20 mouse cellular contexts compared by ENCODE assay signal in the genomic region with DNA sequence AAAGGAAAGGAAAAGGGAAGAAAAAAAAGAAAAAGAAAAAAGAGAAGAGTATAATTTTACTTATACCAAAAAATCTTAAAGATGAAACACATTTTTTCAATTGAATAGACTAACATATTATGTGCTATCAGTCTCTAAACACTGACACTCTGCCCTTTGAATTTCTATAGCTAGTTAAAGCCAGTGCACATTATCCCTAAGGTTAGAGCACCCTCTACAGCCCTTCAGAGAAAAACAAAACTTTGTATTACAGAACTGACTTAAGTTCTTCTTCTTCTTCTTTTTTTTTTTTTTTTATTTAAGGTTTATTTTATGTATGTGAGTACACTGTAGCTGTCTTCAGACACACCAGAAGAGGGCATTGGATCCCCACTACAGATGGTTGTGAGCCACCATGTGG. TPM values are rescaled to one million over a fixed set of nuclear protein-coding genes. Genes with fewer than 3 reads are reported as not detected.
DNase-seq lines count a peak whose midpoint lies in the region; ATAC-seq and TF ChIP-seq lines count a peak whose summit lies in the region.
"Had no signal": no experiment of that assay in that cellular context is flagged by ENCODE, and none has a peak within 500 bp of the region (broad histone marks: within the 10 kb centered on the region; RNA-seq: fewer than 3 reads in every experiment).

No protein-coding gene starts in this region.

- H3K9me3 ChIP-seq in lung, embryonic 14.5 days (ENCODE audit: low read depth, low read length): no peaks in the 10 kb centered on the region
- no peaks in the 10 kb centered on the region for H3K9me3 ChIP-seq in CH12.LX (replicated peaks; ENCODE audit: low read length)
- H3K9me3 ChIP-seq: embryonic facial prominence, embryonic 10.5 days; heart, embryonic 15.5 days; hindbrain, embryonic 12.5 days had no signal

- TF ChIP-seq POLR2A in heart, adult 2 months (IDR thresholded peaks at IDR 0.05; ENCODE audit: insufficient read depth, low read depth, low read length): no peak
- TF ChIP-seq POLR2A in CH12.LX (IDR thresholded peaks at IDR 0.05; ENCODE audit: low read depth, low read length): no peak

- dilution Hi-C loops in CH12.LX (cut with MboI; ENCODE audit: extremely low pct_ligation_motif_present, extremely low pct_unique_long_range_greater_than_20kb, low sequenced_read_pairs): no loop called here

- no peak overlapping the region for H3K4me3 ChIP-seq in heart, adult 2 months
- H3K4me3 ChIP-seq in lung, embryonic 14.5 days (ENCODE audit: low read depth, low read length): no peak overlapping the region
- no peak overlapping the region for H3K4me3 ChIP-seq in CH12.LX (replicated peaks in 1 of 3; ENCODE audit: low read depth in 2 of 3, low read length in 2 of 3, poor library complexity in 1 of 3)
- H3K4me3 ChIP-seq: embryonic facial prominence, embryonic 10.5 days; erythroblast, embryonic 14.5 days; heart, embryonic 15.5 days; hindbrain, embryonic 12.5 days had no signal

- H3K36me3 ChIP-seq in heart, adult 2 months (ENCODE audit: control insufficient read depth, insufficient read depth, low read length): no peaks in the 10 kb centered on the region
- H3K36me3 ChIP-seq in lung, embryonic 14.5 days (ENCODE audit: insufficient read depth): peaks cover 3% of the 10 kb centered on the region; the same call in 1 of the 2 replicates
- peaks cover 4 to 62% of the 10 kb centered on the region in 2 experiments for H3K36me3 ChIP-seq in CH12.LX (replicated peaks in 1 of 2; ENCODE audit: control insufficient read depth in 1 of 2, insufficient read depth in 1 of 2, low read length in 1 of 2)
- H3K36me3 ChIP-seq: heart, embryonic 15.5 days; hindbrain, embryonic 12.5 days had no signal

- H3K27ac ChIP-seq in heart, adult 2 months: no peak overlapping the region
- no peak overlapping the region for H3K27ac ChIP-seq in lung, embryonic 14.5 days (ENCODE audit: low read depth)
- no peak overlapping the region for H3K27ac ChIP-seq in CH12.LX (ENCODE audit: insufficient read depth, low read depth)
- H3K27ac ChIP-seq: embryonic facial prominence, embryonic 10.5 days; heart, embryonic 15.5 days; hindbrain, embryonic 12.5 days; liver, embryonic 14.5 days had no signal

- no peaks in the 10 kb centered on the region; the same call in 1 of the 2 replicates for H3K79me2 ChIP-seq in heart, adult 2 months (replicated peaks; ENCODE audit: control insufficient read depth, insufficient read depth, low read length)
- H3K79me2 ChIP-seq in CH12.LX (replicated peaks; ENCODE audit: control insufficient read depth, extremely low read depth, insufficient read depth, poor library complexity, severe bottlenecking): peaks cover 57% of the 10 kb centered on the region

- no peaks in the 10 kb centered on the region for H3K27me3 ChIP-seq in heart, adult 2 months (ENCODE audit: control insufficient read depth, insufficient read depth, low read length)
- no peaks in the 10 kb centered on the region for H3K27me3 ChIP-seq in lung, embryonic 14.5 days (ENCODE audit: insufficient read depth, low read length)
- no peaks in the 10 kb centered on the region for H3K27me3 ChIP-seq in CH12.LX (replicated peaks)
- H3K27me3 ChIP-seq: heart, embryonic 15.5 days; hindbrain, embryonic 12.5 days had no signal

- H3K4me1 ChIP-seq in heart, adult 2 months (ENCODE audit: control insufficient read depth, insufficient read depth, low read length): peaks cover 2% of the 10 kb centered on the region
- H3K4me1 ChIP-seq in lung, embryonic 14.5 days (ENCODE audit: insufficient read depth): no peaks in the 10 kb centered on the region
- H3K4me1 ChIP-seq in CH12.LX (ENCODE audit: control insufficient read depth in 1 of 2, insufficient read depth in 2 of 2): peaks cover 2 to 20% of the 10 kb centered on the region in 2 experiments; a peak in 3 of 4 replicates
- H3K4me1 ChIP-seq: embryonic facial prominence, embryonic 10.5 days; hindbrain, embryonic 12.5 days had no signal

- no peak overlapping the region for H3K9ac ChIP-seq in heart, adult 2 months (ENCODE audit: low read depth, low read length)
- H3K9ac ChIP-seq in lung, embryonic 14.5 days: no peak overlapping the region
- no peak overlapping the region for H3K9ac ChIP-seq in CH12.LX (ENCODE audit: insufficient read depth, low read depth)
- H3K9ac ChIP-seq: heart, embryonic 15.5 days; hindbrain, embryonic 12.5 days; liver, embryonic 14.5 days had no signal

- no peak for DNase-seq in heart, adult 2 months
- no peak for DNase-seq in heart, adult 18-20 months
- peak; percentile 39 for DNase-seq in lung, embryonic 14.5 days
- DNase-seq in lung, postnatal 14 days: no peak
- DNase-seq in CH12.LX (ENCODE audit: extremely low read depth): no peak
- DNase-seq in cerebellum, postnatal 4 days (ENCODE audit: low spot score in 2 of 2): no peak
- no peak for DNase-seq in heart, postnatal 10 days
- DNase-seq: adrenal gland, postnatal 14 days; cerebellum, postnatal 25 days; kidney, adult 18-20 months; kidney, postnatal 36 days; left cerebral cortex, postnatal 4 days; right cerebral cortex, postnatal 4 days; thymus, adult 18-20 months had no signal

- TF ChIP-seq RAD21 in CH12.LX (IDR thresholded peaks at IDR 0.05; ENCODE audit: low read depth, low read length): peak; percentile 20

- TF ChIP-seq CTCF in heart, adult 2 months (IDR thresholded peaks at IDR 0.05): peak; percentile 63
- no peak for TF ChIP-seq CTCF in lung, embryonic 14.5 days (IDR thresholded peaks at IDR 0.05; ENCODE audit: low read depth)
- peak in 1 of 2 experiments; percentile 23; a peak in 2 of 4 replicates for TF ChIP-seq CTCF in CH12.LX (conservative IDR thresholded peaks at IDR 0.05 in 1 of 2, IDR thresholded peaks at IDR 0.05 in 1 of 2; ENCODE audit: low read depth in 2 of 2, low read length in 2 of 2)

- in situ Hi-C loops in CH12.LX (cut with MboI; ENCODE audit: low pct_ligation_motif_present, low pct_unique_long_range_greater_than_20kb, low sequenced_read_pairs): no loop called here

- ATAC-seq in lung, embryonic 14.5 days (ENCODE audit: insufficient read depth): no peak
- ATAC-seq in megakaryocyte progenitor cell, adult 5-6 weeks (replicated peaks; ENCODE audit: poor library complexity): 0 out of 2 replicates have a peak, but pooled peaks have one; percentile 44

- no peak for TF ChIP-seq EP300 in heart, adult 2 months (IDR thresholded peaks at IDR 0.05; ENCODE audit: insufficient read depth, low read depth, low read length)
- TF ChIP-seq EP300 in CH12.LX (IDR thresholded peaks at IDR 0.05; ENCODE audit: low read length): no peak

- no peak overlapping the region for H3K4me2 ChIP-seq in lung, embryonic 14.5 days
- no peak overlapping the region for H3K4me2 ChIP-seq in CH12.LX (ENCODE audit: insufficient read depth, low read depth, poor library complexity, severe bottlenecking)
- H3K4me2 ChIP-seq: heart, embryonic 15.5 days; hindbrain, embryonic 12.5 days had no signal

- intact Hi-C loops in heart, adult 2 months (cut with DNase I): loop anchor here (5.0 to 10.0 kb wide), 2 partner anchors 277 to 555 kb away; no protein-coding TSS in a partner anchor
- intact Hi-C loops in heart, postnatal 10 days (cut with DNase I): loop anchor here (2.0 kb wide), 1 partner anchor 277 kb away; no protein-coding TSS in a partner anchor

TF ChIP-seq in CH12.LX, 34 proteins besides CTCF, POLR2A, EP300 and RAD21:
- TF ChIP-seq RCOR1 (conservative IDR thresholded peaks at IDR 0.05; ENCODE audit: low read depth, low read length): no peak
- TF ChIP-seq KAT2A (IDR thresholded peaks at IDR 0.05; ENCODE audit: insufficient replicate concordance, low read length): no peak
- TF ChIP-seq MAZ (IDR thresholded peaks at IDR 0.05; ENCODE audit: low read depth, low read length): no peak
- 0 out of 2 replicates have a peak, but pooled peaks have one; percentile 16 for TF ChIP-seq ZNF384 (IDR thresholded peaks at IDR 0.05; ENCODE audit: low read depth, low read length)
- TF ChIP-seq CHD1 (IDR thresholded peaks at IDR 0.05; ENCODE audit: low read depth, low read length): no peak

RNA-seq across cellular contexts. Expression of a gene that starts 15.7 kb away (rescaled TPM):
- total RNA-seq in heart, adult 2 months (2021): 10 to 100 TPM; 10.9 to 12.7 TPM
- polyA plus RNA-seq in heart, adult 2 months (2012; rRNA removed): 2.8 and 6.4 TPM in 2 replicates
- total RNA-seq in heart, adult 18-20 months (2021): 10 to 100 TPM; 11.3 to 11.6 TPM
- polyA plus RNA-seq in lung, embryonic 14.5 days (2014; fragmentation: Nextera tagmentation; extraction: Ambion mirVana): 33.7 and 37.1 TPM in 2 replicates
- total RNA-seq in CH12.LX (2012; rRNA removed) (30.2 and 41.0 TPM in 2 replicates), CH12.LX (2014; rRNA removed) (47.3 and 57.8 TPM in 2 replicates)
- polyA plus RNA-seq in CH12.LX (2012; ENCODE audit: insufficient read length, low read depth): 36.3 and 43.0 TPM in 2 replicates
- total RNA-seq in megakaryocyte progenitor cell, adult 5-6 weeks (2015): 37.2 and 38.5 TPM in 2 replicates
- total RNA-seq in megakaryocyte progenitor cell, adult 5-6 weeks (2017): 31.2 and 43.2 TPM in 2 replicates
- 10 to 100 TPM; 16.6 to 19.1 TPM for total RNA-seq in heart, postnatal 10 days (2021)
